Mouse (Mus musculus) ES-E14 (cell line): ENCODE data around the gene Mrpl20.

Experiments
- CHD2 ChIP-seq: IDR thresholded peaks from 2 replicates; pipeline ENCODE4 v1.6.1; 2014; ENCODE audit warnings: mild to moderate bottlenecking, low read depth, low read length, inconsistent platforms
- HCFC1 ChIP-seq: IDR thresholded peaks from 2 replicates; pipeline ENCODE4 v1.6.1; 2012; ENCODE audit warnings: low read length, inconsistent platforms, borderline replicate concordance; ENCODE audit not compliant: insufficient read depth
- MAFK ChIP-seq: IDR thresholded peaks from 2 replicates; pipeline ENCODE4 v1.6.1; 2014; ENCODE audit warnings: mild to moderate bottlenecking, low read depth, low read length, inconsistent platforms; ENCODE audit not compliant: insufficient read depth
- ZC3H11A ChIP-seq: IDR thresholded peaks from 2 replicates; pipeline ENCODE4 v1.6.1; 2012; ENCODE audit warnings: low read depth, mild to moderate bottlenecking, inconsistent platforms, low read length, borderline replicate concordance
- ZNF384 ChIP-seq: IDR thresholded peaks from 2 replicates; pipeline ENCODE4 v1.6.1; 2012; ENCODE audit warnings: low read depth, low read length, inconsistent platforms

GRCm38 (mm10) chr4:155841003-155841454, 38.4 kb downstream of the Mrpl20 start:
- TF ChIP-seq ZC3H11A (no peak), ZNF384 (no peak), HCFC1 (no peak), MAFK (no peak), CHD2 (no peak)
